Mouse (Mus musculus) stomach, postnatal 0 days (tissue): Measurements from ENCODE around the gene Speg. TPM values are rescaled to one million over a fixed set of nuclear protein-coding genes. Genes with fewer than 3 reads are reported as not detected.

Experiments used
- ATAC-seq: fragments of 200-750 bp; cut with Nextera tagmentation; 2 replicates; pipeline ENCODE4 v1.8.0; 2017; ENCODE audit not compliant: low FRiP score, low TSS enrichment
- DNase-seq: peaks from one replicate; pipeline ENCODE4 v3.0.0-alpha.2; 2016; ENCODE audit warnings: low spot score
- H3K27ac ChIP-seq: fragments of 300-500 bp; sonication (generic); replicated peaks from 2 replicates; pipeline ENCODE4 v1.5.1; 2014; ENCODE audit warnings: mild to moderate bottlenecking, control low read depth
- H3K27me3 ChIP-seq: fragments of 300-500 bp; sonication (generic); 2 replicates; pipeline ENCODE4 v1.6.1; 2014; ENCODE audit warnings: low read length; ENCODE audit not compliant: control insufficient read depth, insufficient read depth
- H3K36me3 ChIP-seq: fragments of 300-500 bp; sonication (generic); 2 replicates; pipeline ENCODE4 v1.6.1; 2014; ENCODE audit warnings: low read length, mixed read lengths; ENCODE audit not compliant: control insufficient read depth, insufficient read depth
- H3K4me1 ChIP-seq: fragments of 300-500 bp; sonication (generic); replicated peaks from 2 replicates; pipeline ENCODE4 v1.6.1; 2014; ENCODE audit warnings: antibody characterized with exemption; ENCODE audit not compliant: control insufficient read depth, insufficient read depth
- H3K4me2 ChIP-seq: fragments of 300-500 bp; sonication (generic); replicated peaks from 2 replicates; pipeline ENCODE4 v1.6.1; 2014; ENCODE audit warnings: low read depth, mild to moderate bottlenecking, control low read depth, moderate library complexity
- H3K4me3 ChIP-seq: fragments of 300-500 bp; sonication (generic); 2 replicates; pipeline ENCODE4 v1.5.1; 2014; ENCODE audit warnings: low read depth, low read length, control low read depth
- H3K9ac ChIP-seq: fragments of 300-500 bp; sonication (generic); 2 replicates; pipeline ENCODE4 v1.6.1; 2014; ENCODE audit warnings: mild to moderate bottlenecking, low read length, control low read depth, mixed read lengths
- H3K9me3 ChIP-seq: fragments of 300-500 bp; sonication (generic); 2 replicates; pipeline ENCODE4 v1.6.1; 2016; ENCODE audit warnings: low read length; ENCODE audit not compliant: control insufficient read depth
- CTCF ChIP-seq: IDR thresholded peaks from 2 replicates; pipeline ENCODE4 v1.5.1; 2016; ENCODE audit warnings: antibody characterized with exemption, low read depth, mild to moderate bottlenecking, moderate library complexity
- EP300 ChIP-seq: optimal IDR thresholded peaks from 2 replicates; pipeline ENCODE3; 2016; ENCODE audit warnings: antibody characterized with exemption
- WGBS: fragments of 180-500 bp; shearing (Covaris S2); extraction: QIAGEN DNeasy Blood & Tissue Kit; methylation state at CpG from one replicate; pipeline ENCODE4 v1.1.7; 2014; 5-methylcytosine and 5-hydroxymethylcytosine counted together
- polyA plus RNA-seq: library from polyadenylated mRNA; unstranded; fragments of >200 nt; fragmentation: Nextera tagmentation; extraction: Ambion mirVana; gene quantifications from 2 replicates; pipeline ENCODE4 v1.2.1, GENCODE M21; 2015

Speg gene
- polyA plus RNA-seq, 1 experiment from 2014 or later: 30.0 TPM

GRCm38 (mm10) chr1:75345036-75345935, 29.8 kb upstream of the Speg start:
- DNase-seq (no peak), ATAC-seq (no peak)
- Histone ChIP-seq H3K4me1 (0 out of 2 replicates have a peak, but pooled peaks cover 2% of the 10 kb centered on the region), H3K27me3 (no peaks in the 10 kb centered on the region), H3K4me2 (no peak overlapping the region), H3K9ac (no peak overlapping the region), H3K9me3 (no peaks in the 10 kb centered on the region), H3K27ac (peak overlapping the region; percentile 63), H3K4me3 (no peak overlapping the region), H3K36me3 (no peaks in the 10 kb centered on the region)
- TF ChIP-seq CTCF (peak; percentile 42), EP300 (no peak)
- 52% methylated on average over 20 of the region's 20 CpGs for WGBS

- no peaks in the 10 kb centered on the region for H3K27me3 ChIP-seq
- no peak overlapping the region for H3K9ac ChIP-seq
- peak overlapping the region; percentile 61; the same call in 1 of the 2 replicates for H3K27ac ChIP-seq
- no peak overlapping the region for H3K4me2 ChIP-seq
- 58% methylated on average over 5 of the region's 5 CpGs for WGBS
- DNase-seq: no peak
- H3K36me3 ChIP-seq: no peaks in the 10 kb centered on the region
- no peaks in the 10 kb centered on the region for H3K9me3 ChIP-seq
- no peak overlapping the region for H3K4me3 ChIP-seq
- 0 out of 2 replicates have a peak, but pooled peaks cover 2% of the 10 kb centered on the region for H3K4me1 ChIP-seq
- ATAC-seq: peak; percentile 56; the same call in 1 of the 2 replicates
- TF ChIP-seq CTCF (no peak), EP300 (no peak)
Observed at GRCm38 (mm10) chr1:75347279-75347678, 27.8 kb upstream of the Speg start.

- ATAC-seq: peak; percentile 65; the same call in 1 of the 2 replicates
- H3K36me3 ChIP-seq: no peaks in the 10 kb centered on the region
- peak overlapping the region; percentile 81 for H3K27ac ChIP-seq
- H3K9me3 ChIP-seq: no peaks in the 10 kb centered on the region
- no peak for TF ChIP-seq EP300
- TF ChIP-seq CTCF: no peak
- no peak for DNase-seq
- no peak overlapping the region for H3K4me2 ChIP-seq
- H3K27me3 ChIP-seq: no peaks in the 10 kb centered on the region
- 38% methylated on average over 5 of the region's 5 CpGs for WGBS
- no peak overlapping the region for H3K4me3 ChIP-seq
- H3K9ac ChIP-seq: no peak overlapping the region
- H3K4me1 ChIP-seq: 0 out of 2 replicates have a peak, but pooled peaks cover 2% of the 10 kb centered on the region
Observed at GRCm38 (mm10) chr1:75349275-75349674, 25.8 kb upstream of the Speg start.

- no peak overlapping the region for H3K27ac ChIP-seq
- no peak overlapping the region for H3K4me3 ChIP-seq
- DNase-seq (no peak), ATAC-seq (no peak)
- no peak overlapping the region for H3K4me2 ChIP-seq
- H3K9me3 ChIP-seq: no peaks in the 10 kb centered on the region
- H3K27me3 ChIP-seq: no peaks in the 10 kb centered on the region
- H3K9ac ChIP-seq: no peak overlapping the region
- TF ChIP-seq EP300 (no peak), CTCF (no peak)
- 59% methylated on average over 7 of the region's 7 CpGs for WGBS
- no peaks in the 10 kb centered on the region for H3K4me1 ChIP-seq
- H3K36me3 ChIP-seq: no peaks in the 10 kb centered on the region
Observed at GRCm38 (mm10) chr1:75357261-75357660, 17.8 kb upstream of the Speg start.

- Histone ChIP-seq H3K27ac (no peak overlapping the region), H3K4me2 (no peak overlapping the region), H3K4me1 (no peaks in the 10 kb centered on the region), H3K4me3 (no peak overlapping the region), H3K36me3 (no peaks in the 10 kb centered on the region), H3K27me3 (no peaks in the 10 kb centered on the region), H3K9ac (no peak overlapping the region), H3K9me3 (no peaks in the 10 kb centered on the region)
- WGBS: 87% methylated on average over 4 of the region's 4 CpGs
- ATAC-seq (no peak), DNase-seq (no peak)
- TF ChIP-seq EP300 (no peak), CTCF (no peak)
Observed at GRCm38 (mm10) chr1:75358009-75358408, 17.1 kb upstream of the Speg start.

GRCm38 (mm10) chr1:75359346-75359745, 15.8 kb upstream of the Speg start:
- H3K27me3 ChIP-seq: no peaks in the 10 kb centered on the region
- ATAC-seq (no peak), DNase-seq (no peak)
- H3K4me3 ChIP-seq: no peak overlapping the region
- H3K4me2 ChIP-seq: no peak overlapping the region
- WGBS: 51% methylated on average over 13 of the region's 13 CpGs
- H3K9ac ChIP-seq: no peak overlapping the region
- no peak for TF ChIP-seq CTCF
- no peak for TF ChIP-seq EP300
- no peaks in the 10 kb centered on the region for H3K4me1 ChIP-seq
- no peaks in the 10 kb centered on the region for H3K9me3 ChIP-seq
- H3K27ac ChIP-seq: peak overlapping the region; percentile 88
- H3K36me3 ChIP-seq: no peaks in the 10 kb centered on the region
